8 mouse cellular contexts compared by ENCODE assay signal in the genomic region with DNA sequence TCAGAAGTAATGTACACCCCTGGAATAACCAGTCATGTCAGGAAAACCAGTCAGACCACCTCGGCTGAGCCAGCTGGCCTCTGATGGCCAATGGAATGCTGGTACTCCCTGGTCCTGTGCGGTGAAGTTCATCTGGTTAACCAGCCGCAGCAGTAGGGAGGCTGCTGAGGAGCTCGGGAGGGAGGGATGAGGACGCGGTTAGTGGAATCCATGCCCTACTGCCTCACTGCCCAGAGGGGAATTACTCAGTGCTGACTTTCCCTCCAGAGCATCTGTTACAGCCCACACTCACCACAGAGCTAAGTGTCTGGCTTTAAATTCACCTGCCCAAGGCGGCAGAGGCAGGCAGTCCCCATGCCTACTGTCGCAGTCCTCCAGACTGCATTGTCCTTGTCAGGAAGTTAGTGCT. TPM values are rescaled to one million over a fixed set of nuclear protein-coding genes. Genes with fewer than 3 reads are reported as not detected.
DNase-seq lines count a peak whose midpoint lies in the region; ATAC-seq and TF ChIP-seq lines count a peak whose summit lies in the region.

No protein-coding gene starts in this region.

- no peak for TF ChIP-seq POLR2A in myocyte (IDR thresholded peaks at IDR 0.05; ENCODE audit: insufficient read length, low read depth)

- H3K4me2 ChIP-seq in forebrain, embryonic 16.5 days (ENCODE audit: low read length): no peak overlapping the region
- peak overlapping the region; percentile 74 for H3K4me2 ChIP-seq in myocyte (ENCODE audit: low read depth)

- H3K36me3 ChIP-seq in forebrain, embryonic 16.5 days (ENCODE audit: control insufficient read depth, insufficient read depth): no peaks in the 10 kb centered on the region
- no peaks in the 10 kb centered on the region for H3K36me3 ChIP-seq in myocyte (ENCODE audit: control insufficient read depth, insufficient read depth)

- peak; percentile 86 for DNase-seq in 3134 (ENCODE audit: extremely low read depth, insufficient read length, low spot score)
- DNase-seq in kidney, postnatal 14 days: peak; percentile 59
- no peak for DNase-seq in layer of hippocampus, postnatal 25 days (ENCODE audit: extremely low spot score in 1 of 2, low spot score in 1 of 2)
- no peak for DNase-seq in heart, adult 18-20 months

- no peak overlapping the region for H3K27ac ChIP-seq in forebrain, embryonic 16.5 days (ENCODE audit: low read length)

- no peak overlapping the region for H3K9ac ChIP-seq in forebrain, embryonic 16.5 days (replicated peaks; ENCODE audit: low read depth, low read length)

- H3K9me3 ChIP-seq in forebrain, embryonic 16.5 days (ENCODE audit: control insufficient read depth, low read length): no peaks in the 10 kb centered on the region

- H3K27me3 ChIP-seq in forebrain, embryonic 16.5 days (replicated peaks; ENCODE audit: control insufficient read depth, insufficient read depth, low read length): no peaks in the 10 kb centered on the region
- no peaks in the 10 kb centered on the region for H3K27me3 ChIP-seq in myocyte (ENCODE audit: control insufficient read depth, insufficient read depth, insufficient read length)

- no peaks in the 10 kb centered on the region for H3K79me2 ChIP-seq in myocyte (ENCODE audit: control insufficient read depth, insufficient read depth)

- peak; percentile 29 for ATAC-seq in CD4-positive, CD25-positive, alpha-beta regulatory T cell, adult 4 months
- ATAC-seq in forebrain, embryonic 16.5 days: peak; percentile 33; the same call in 1 of the 2 replicates
- no peak for ATAC-seq in erythroblast, adult 5-6 weeks (replicated peaks; ENCODE audit: low FRiP score, poor library complexity, severe bottlenecking)

- no peak overlapping the region for H3ac ChIP-seq in myocyte (ENCODE audit: control insufficient read depth, insufficient read length)

- peaks cover 16% of the 10 kb centered on the region for H3K4me1 ChIP-seq in forebrain, embryonic 16.5 days (replicated peaks; ENCODE audit: control insufficient read depth, insufficient read depth, low read length)

- WGBS in forebrain, embryonic 16.5 days: 46% methylated on average over 8 of the region's 8 CpGs

- H3K4me3 ChIP-seq in forebrain, embryonic 16.5 days (replicated peaks; ENCODE audit: low read length): no peak overlapping the region
- no peak overlapping the region for H3K4me3 ChIP-seq in myocyte

TF ChIP-seq in myocyte, 11 proteins besides CTCF, POLR2A, EP300 and RAD21:
- TF ChIP-seq MYOG (IDR thresholded peaks at IDR 0.05; ENCODE audit: control insufficient read depth in 1 of 3, insufficient read depth in 1 of 3, insufficient read length in 2 of 3, low read depth in 2 of 3) (peak; percentile 54 to 88 (median 62)), E2F4 (IDR thresholded peaks at IDR 0.05; ENCODE audit: insufficient read depth) (no peak), TCF12 (IDR thresholded peaks at IDR 0.05; ENCODE audit: insufficient read depth, poor library complexity, severe bottlenecking) (peak; percentile 26), CEBPB (IDR thresholded peaks at IDR 0.05; ENCODE audit: insufficient read depth, poor library complexity, severe bottlenecking) (no peak), USF1 (IDR thresholded peaks at IDR 0.05; ENCODE audit: low read depth) (peak; percentile 25), MYOD1 (IDR thresholded peaks at IDR 0.05; ENCODE audit: control insufficient read depth in 1 of 3, insufficient read length in 2 of 3, low read depth in 2 of 3) (peak; percentile 50 to 85 (median 79))
TF ChIP-seq in myocyte: peak in this region for 4.

RNA-seq across cellular contexts. Expression of a gene that starts 51.2 kb away (rescaled TPM):
- polyA plus RNA-seq in CD4-positive, CD25-positive, alpha-beta regulatory T cell, adult 4 months (2017; shearing (Covaris generic)): 10 to 100 TPM; 14.8 to 17.1 TPM
- 19.2 and 21.1 TPM in 2 replicates for polyA plus RNA-seq in forebrain, embryonic 16.5 days (2015; fragmentation: Nextera tagmentation; extraction: Ambion mirVana)
- polyA plus RNA-seq in myocyte (2012; fragmentation: generic; extraction: Trizol): 7.3 TPM
- total RNA-seq in erythroblast, adult 5-6 weeks (2015; ENCODE audit: low replicate concordance): 4.2 and 7.7 TPM in 2 replicates
- total RNA-seq in erythroblast, adult 5-6 weeks (2017; ENCODE audit: low replicate concordance): 2.6 and 4.2 TPM in 2 replicates
- total RNA-seq in layer of hippocampus, postnatal 25 days (2021): 10 to 100 TPM; 52.5 to 54.3 TPM
- 10 to 100 TPM; 19.4 to 20.2 TPM for total RNA-seq in heart, adult 18-20 months (2021)

Comparison
In these comparisons a context has a peak if more than half of its experiments do, and no peak if none do; other contexts are left out.
1. DNase-seq: peak in 3134 (single experiment) and kidney, postnatal 14 days (single experiment); none in layer of hippocampus, postnatal 25 days (0 of 2) and heart, adult 18-20 months (0 of 2).